Mouse (Mus musculus): Measurements from ENCODE around the gene Olfr201. TPM values are rescaled to one million over a fixed set of nuclear protein-coding genes. Genes with fewer than 3 reads are reported as not detected.
"Not testable (repeated sequence)": the region's sequence is repeated elsewhere in the genome, so short reads cannot be mapped to it uniquely, and the experiment has no call there.

Gene Olfr201
- polyA plus RNA-seq, 1 experiment from 2014 or later = not detected

- not testable (repeated sequence) for H3K9me3 ChIP-seq (replicated peaks; ENCODE audit: control insufficient read depth, low read length); DNase-seq (ENCODE audit: low spot score); H3K4me2 ChIP-seq (ENCODE audit: low read length); H3K27me3 ChIP-seq (replicated peaks; ENCODE audit: control insufficient read depth, insufficient read depth, low read length); H3K4me3 ChIP-seq (ENCODE audit: low read depth, low read length); H3K4me1 ChIP-seq (ENCODE audit: control insufficient read depth, insufficient read depth, low read length); ATAC-seq; H3K27ac ChIP-seq (ENCODE audit: low read depth, low read length); H3K36me3 ChIP-seq (ENCODE audit: control insufficient read depth, insufficient read depth, low read length); H3K9ac ChIP-seq (ENCODE audit: low read length)
- WGBS = 78% methylated on average over 1 of the region's 1 CpGs
Observed at GRCm38 (mm10) chr16:59219667-59220066, 52.8 kb downstream of the Olfr201 start, which contains the start of gene Olfr199. Olfr199 (minus strand) TSS chr16:59219767.

- not testable (repeated sequence) for H3K9me3 ChIP-seq (replicated peaks; ENCODE audit: control insufficient read depth, low read length); H3K4me3 ChIP-seq (ENCODE audit: low read depth, low read length); H3K27ac ChIP-seq (ENCODE audit: low read depth, low read length); DNase-seq (ENCODE audit: low spot score); H3K4me2 ChIP-seq (ENCODE audit: low read length); H3K4me1 ChIP-seq (ENCODE audit: control insufficient read depth, insufficient read depth, low read length); ATAC-seq; H3K27me3 ChIP-seq (replicated peaks; ENCODE audit: control insufficient read depth, insufficient read depth, low read length); H3K9ac ChIP-seq (ENCODE audit: low read length); H3K36me3 ChIP-seq (ENCODE audit: control insufficient read depth, insufficient read depth, low read length)
- 79% methylated on average over 3 of the region's 3 CpGs for WGBS
Observed at GRCm38 (mm10) chr16:59217861-59218260, 54.6 kb downstream of the Olfr201 start.

Other genes starting within 250 kb of the Olfr201 start
- not detected in 2 replicates for gene Olfr186, start 242.3 kb downstream of the Olfr201 start, polyA plus RNA-seq (2014; fragmentation: Nextera tagmentation; extraction: Ambion mirVana)
- not detected in 2 replicates for gene Olfr187, start 232.9 kb downstream of the Olfr201 start, polyA plus RNA-seq (2014; fragmentation: Nextera tagmentation; extraction: Ambion mirVana)
- not detected in 2 replicates for gene Olfr190, start 194.6 kb downstream of the Olfr201 start, polyA plus RNA-seq (2014; fragmentation: Nextera tagmentation; extraction: Ambion mirVana)
- gene Olfr191, start 182.8 kb downstream of the Olfr201 start, polyA plus RNA-seq (2014; fragmentation: Nextera tagmentation; extraction: Ambion mirVana) = not detected in 2 replicates
- not detected in 2 replicates for gene Olfr193, start 160.8 kb downstream of the Olfr201 start, polyA plus RNA-seq (2014; fragmentation: Nextera tagmentation; extraction: Ambion mirVana)
- gene Olfr194, start 151.6 kb downstream of the Olfr201 start, polyA plus RNA-seq (2014; fragmentation: Nextera tagmentation; extraction: Ambion mirVana) = not detected in 2 replicates
- not detected in 2 replicates for gene Olfr195, start 125.6 kb downstream of the Olfr201 start, polyA plus RNA-seq (2014; fragmentation: Nextera tagmentation; extraction: Ambion mirVana)
- gene Olfr196, start 102.2 kb downstream of the Olfr201 start, polyA plus RNA-seq (2014; fragmentation: Nextera tagmentation; extraction: Ambion mirVana) = not detected in 2 replicates
- not detected in 2 replicates for gene Olfr198, start 69.1 kb downstream of the Olfr201 start, polyA plus RNA-seq (2014; fragmentation: Nextera tagmentation; extraction: Ambion mirVana)
- not detected in 2 replicates for gene Olfr199, start 52.9 kb downstream of the Olfr201 start, polyA plus RNA-seq (2014; fragmentation: Nextera tagmentation; extraction: Ambion mirVana)
- not detected in 2 replicates for gene Olfr202, start 14.2 kb upstream of the Olfr201 start, polyA plus RNA-seq (2014; fragmentation: Nextera tagmentation; extraction: Ambion mirVana)
- gene Olfr203, start 26.2 kb upstream of the Olfr201 start, polyA plus RNA-seq (2014; fragmentation: Nextera tagmentation; extraction: Ambion mirVana) = not detected in 2 replicates
- not detected in 2 replicates for gene Olfr204, start 45.6 kb upstream of the Olfr201 start, polyA plus RNA-seq (2014; fragmentation: Nextera tagmentation; extraction: Ambion mirVana)
- gene Olfr205, start 58.5 kb upstream of the Olfr201 start, polyA plus RNA-seq (2014; fragmentation: Nextera tagmentation; extraction: Ambion mirVana) = not detected in 2 replicates
- not detected in 2 replicates for gene Olfr206, start 76.6 kb upstream of the Olfr201 start, polyA plus RNA-seq (2014; fragmentation: Nextera tagmentation; extraction: Ambion mirVana)
- gene Olfr209, start 91.4 kb upstream of the Olfr201 start, polyA plus RNA-seq (2014; fragmentation: Nextera tagmentation; extraction: Ambion mirVana) = not detected in 2 replicates
- 0.05 TPM in 1 of 2 replicates, not detected in the other for gene Gabrr3, start 134.7 kb upstream of the Olfr201 start, polyA plus RNA-seq (2014; fragmentation: Nextera tagmentation; extraction: Ambion mirVana)
- gene Riox2, start 199.1 kb upstream of the Olfr201 start, polyA plus RNA-seq (2014; fragmentation: Nextera tagmentation; extraction: Ambion mirVana) = 13.7 and 14.2 TPM in 2 replicates

Data from forebrain, embryonic 14.5 days (tissue).